Comparison of ENCODE assay signal across 18 mouse cellular contexts in the genomic region with DNA sequence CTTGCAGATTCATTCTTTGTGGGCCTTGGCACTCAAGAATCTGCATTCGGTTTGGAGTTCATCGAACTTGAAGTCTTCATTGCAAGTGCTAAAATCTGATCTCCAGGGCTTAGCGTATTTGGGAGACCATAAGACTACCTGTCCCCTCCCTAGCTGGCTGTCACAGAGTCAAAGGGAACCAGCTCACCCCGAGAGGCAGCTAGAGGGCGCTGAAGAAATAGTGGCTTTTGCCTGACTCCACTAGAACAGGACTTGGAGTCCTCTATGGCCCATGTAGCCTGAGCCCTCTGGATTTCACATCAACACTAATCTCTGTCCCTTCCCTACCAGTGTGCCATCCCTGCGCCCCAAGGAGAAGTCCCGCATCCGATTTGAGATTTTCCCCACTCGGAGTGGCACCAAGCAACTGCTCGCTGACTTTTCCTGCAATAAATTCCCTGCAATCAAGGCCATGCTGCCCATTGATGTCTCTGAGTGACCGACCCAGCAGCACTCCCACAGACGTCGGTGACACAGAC. TPM values are rescaled to one million over a fixed set of nuclear protein-coding genes. Genes with fewer than 3 reads are reported as not detected.
DNase-seq lines count a peak whose midpoint lies in the region; ATAC-seq and TF ChIP-seq lines count a peak whose summit lies in the region.
"Had no signal": no experiment of that assay in that cellular context is flagged by ENCODE, and none has a peak within 500 bp of the region (broad histone marks: within the 10 kb centered on the region; RNA-seq: fewer than 3 reads in every experiment).

No protein-coding gene starts in this region.

- no peaks in the 10 kb centered on the region for H3K4me1 ChIP-seq in hindbrain, postnatal 0 days (ENCODE audit: insufficient read depth, low read length)
- H3K4me1 ChIP-seq in hindbrain, embryonic 13.5 days (replicated peaks) = no peaks in the 10 kb centered on the region
- H3K4me1 ChIP-seq: heart, embryonic 12.5 days had no signal

- no peak overlapping the region for H3K4me3 ChIP-seq in hindbrain, postnatal 0 days (ENCODE audit: low read length)
- H3K4me3 ChIP-seq in hindbrain, embryonic 13.5 days = no peak overlapping the region
- H3K4me3 ChIP-seq: heart, embryonic 12.5 days; midbrain, embryonic 10.5 days had no signal

- no peak for ATAC-seq in hindbrain, postnatal 0 days
- ATAC-seq in hindbrain, embryonic 13.5 days (ENCODE audit: low FRiP score) = no peak
- peak; percentile 24; the same call in 1 of the 2 replicates for ATAC-seq in common myeloid progenitor, adult 5-6 weeks (replicated peaks; ENCODE audit: low read depth, poor library complexity, severe bottlenecking)
- ATAC-seq: activated CD4-positive, CD25-positive, alpha-beta regulatory T cell, adult 4 months; forebrain, embryonic 14.5 days had no signal

- H3K27me3 ChIP-seq in hindbrain, postnatal 0 days (ENCODE audit: insufficient read depth, low read length) = no peaks in the 10 kb centered on the region
- H3K27me3 ChIP-seq in hindbrain, embryonic 13.5 days = no peaks in the 10 kb centered on the region
- H3K27me3 ChIP-seq: heart, embryonic 12.5 days had no signal

- peak; percentile 28; the same call in 1 of the 2 replicates for TF ChIP-seq CTCF in hindbrain, postnatal 0 days (IDR thresholded peaks at IDR 0.05; ENCODE audit: low read depth)

- H3K4me2 ChIP-seq in hindbrain, postnatal 0 days (ENCODE audit: low read depth, low read length) = no peak overlapping the region
- H3K4me2 ChIP-seq in hindbrain, embryonic 13.5 days = no peak overlapping the region
- H3K4me2 ChIP-seq: heart, embryonic 12.5 days had no signal

- no peak overlapping the region for H3K9ac ChIP-seq in hindbrain, postnatal 0 days (replicated peaks; ENCODE audit: low read length)
- H3K9ac ChIP-seq in hindbrain, embryonic 13.5 days = no peak overlapping the region
- H3K9ac ChIP-seq: heart, embryonic 12.5 days had no signal

- H3K36me3 ChIP-seq in hindbrain, postnatal 0 days (ENCODE audit: insufficient read depth, low read length) = no peaks in the 10 kb centered on the region
- H3K36me3 ChIP-seq in hindbrain, embryonic 13.5 days = no peaks in the 10 kb centered on the region
- H3K36me3 ChIP-seq: heart, embryonic 12.5 days; midbrain, embryonic 10.5 days had no signal

- H3K9me3 ChIP-seq in hindbrain, postnatal 0 days (ENCODE audit: low read length) = no peaks in the 10 kb centered on the region
- no peaks in the 10 kb centered on the region for H3K9me3 ChIP-seq in hindbrain, embryonic 13.5 days
- H3K9me3 ChIP-seq: heart, embryonic 12.5 days; midbrain, embryonic 10.5 days had no signal

- no peak for DNase-seq in hindbrain, postnatal 0 days (ENCODE audit: low spot score)
- DNase-seq in urinary bladder, postnatal 4 days (ENCODE audit: low spot score in 2 of 2) = peak; percentile 14 to 53
- DNase-seq in urinary bladder, postnatal 10 days (ENCODE audit: low spot score) = no peak
- no peak for DNase-seq in cerebellum, postnatal 10 days
- no peak for DNase-seq in cerebellum, adult 18-20 months
- no peak for DNase-seq in ovary, adult 18-20 months (ENCODE audit: low spot score)
- DNase-seq: cerebellum, adult 11 months; layer of hippocampus, adult 9-11 months; thymus, postnatal 4 days had no signal

- 76% methylated on average over 13 of the region's 13 CpGs for WGBS in hindbrain, postnatal 0 days
- 77% methylated on average over 13 of the region's 13 CpGs for WGBS in hindbrain, embryonic 13.5 days

- no peak overlapping the region for H3K27ac ChIP-seq in hindbrain, postnatal 0 days
- no peak overlapping the region for H3K27ac ChIP-seq in hindbrain, embryonic 13.5 days
- H3K27ac ChIP-seq: midbrain, embryonic 10.5 days had no signal

RNA-seq across cellular contexts. Expression of a gene that starts 35.8 kb away (rescaled TPM):
- not detected in 2 replicates for total RNA-seq in hindbrain, postnatal 0 days (2014; rRNA removed)
- polyA plus RNA-seq in hindbrain, postnatal 0 days (2015; fragmentation: Nextera tagmentation; extraction: Ambion mirVana) = 0.08 TPM in 1 of 2 replicates, not detected in the other
- 0.04 TPM in 1 of 2 replicates, not detected in the other for polyA plus RNA-seq in hindbrain, embryonic 13.5 days (2015; fragmentation: Nextera tagmentation; extraction: Ambion mirVana)
- 0.05 TPM in 1 of 2 replicates, not detected in the other for total RNA-seq in common myeloid progenitor, adult 5-6 weeks (2017)
- total RNA-seq: gastrocnemius, adult 8-10 months had no signal
- polyA plus RNA-seq: activated CD4-positive, CD25-positive, alpha-beta regulatory T cell, adult 4 months; forebrain, embryonic 14.5 days; kidney, embryonic 14.5 days; lung, embryonic 16.5 days; midbrain, embryonic 10.5 days had no signal

Comparison
In these comparisons a context has a peak if more than half of its experiments do, and no peak if none do; other contexts are left out.
1. DNase-seq: peak in urinary bladder, postnatal 4 days (2 of 2); none in hindbrain, postnatal 0 days (single experiment), urinary bladder, postnatal 10 days (single experiment), cerebellum, postnatal 10 days (0 of 2), cerebellum, adult 18-20 months (0 of 2) and ovary, adult 18-20 months (single experiment).